Mouse (Mus musculus): ENCODE measurements around the gene Spdye4a. TPM values are rescaled to one million over a fixed set of nuclear protein-coding genes. Genes with fewer than 3 reads are reported as not detected.

Spdye4a gene
- total and polyA plus RNA-seq, 2 experiments from 2014 or later: not detected

DNA sequence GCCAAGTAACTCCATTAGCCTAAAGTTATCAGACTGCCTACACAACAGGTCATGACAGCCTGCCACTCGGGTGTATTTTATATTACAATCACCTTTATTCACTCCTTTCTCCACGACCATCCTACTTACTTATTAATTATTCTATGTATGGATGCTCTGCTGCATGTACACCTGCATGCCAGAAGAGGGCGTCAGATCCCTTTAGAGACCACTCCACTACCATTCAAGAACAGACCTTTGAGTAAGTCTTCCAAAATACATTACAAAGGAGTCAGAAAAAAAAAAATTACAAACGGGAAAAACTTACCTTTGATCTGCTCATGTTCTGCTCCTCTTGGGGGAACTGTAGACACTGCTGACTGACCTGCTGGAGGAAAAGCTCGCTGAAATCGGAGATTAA, 47.5 kb downstream of the Spdye4a start:
- Histone ChIP-seq H3K27ac (ENCODE audit: low read depth) (no peak overlapping the region), H3K9me3 (replicated peaks; ENCODE audit: control insufficient read depth, low read length) (0 out of 2 replicates have a peak, but pooled peaks cover 6% of the 10 kb centered on the region), H3K4me2 (ENCODE audit: low read depth, low read length) (peak overlapping the region; percentile 99; the same call in 1 of the 2 replicates), H3K27me3 (ENCODE audit: control insufficient read depth, insufficient read depth, low read length) (no peaks in the 10 kb centered on the region), H3K4me1 (ENCODE audit: control insufficient read depth, insufficient read depth) (0 out of 2 replicates have a peak, but pooled peaks cover 9% of the 10 kb centered on the region), H3K36me3 (replicated peaks; ENCODE audit: control insufficient read depth, insufficient read depth, low read length) (peaks cover 42% of the 10 kb centered on the region), H3K4me3 (ENCODE audit: low read depth, low read length) (peak overlapping the region; percentile 89; the same call in 1 of the 2 replicates), H3K9ac (replicated peaks; ENCODE audit: low read depth, low read length) (no peak overlapping the region)
- TF ChIP-seq CTCF (IDR thresholded peaks at IDR 0.05; ENCODE audit: low read depth): peak; percentile 35
- no peak for TF ChIP-seq EP300 (IDR thresholded peaks at IDR 0.05; ENCODE audit: low read depth)
- DNase-seq (ENCODE audit: low spot score): peak; percentile 36
- WGBS: 35% methylated on average over 6 of the region's 6 CpGs
- no peak for ATAC-seq (ENCODE audit: insufficient read depth, low read depth)

DNA sequence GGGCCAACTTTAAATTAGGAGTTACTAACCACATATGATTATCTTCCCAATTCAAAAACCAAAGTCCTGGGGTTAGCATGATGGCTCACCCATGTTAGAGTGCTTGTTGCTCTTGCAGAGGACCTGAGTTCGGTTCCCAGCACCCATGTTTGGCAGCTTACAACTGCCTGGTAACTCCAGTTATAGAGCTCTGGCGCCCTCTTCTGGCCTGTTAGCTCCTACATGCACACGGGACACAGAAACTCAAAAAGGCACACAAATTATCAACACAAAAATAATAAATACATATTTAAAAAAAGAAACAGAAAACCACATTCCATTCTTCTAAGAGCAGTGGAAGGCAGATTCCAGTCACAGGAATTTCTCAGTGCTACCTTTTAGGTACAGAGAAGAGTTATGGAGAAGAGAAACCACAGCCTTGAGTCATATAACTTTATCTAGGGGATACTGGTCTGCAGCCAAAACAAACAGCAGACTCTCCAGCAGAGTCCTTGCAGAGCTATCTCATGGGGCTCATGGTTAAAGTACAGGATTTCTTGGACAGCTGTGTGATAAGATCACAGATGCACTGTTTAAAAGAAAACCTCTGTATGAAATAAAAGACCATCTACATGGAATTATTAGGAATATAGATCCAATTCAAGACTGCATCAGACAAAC, 49.0 kb downstream of the Spdye4a start:
- ATAC-seq (ENCODE audit: insufficient read depth, low read depth) (no peak), DNase-seq (ENCODE audit: low spot score) (no peak)
- Histone ChIP-seq H3K36me3 (replicated peaks; ENCODE audit: control insufficient read depth, insufficient read depth, low read length) (peaks cover 57% of the 10 kb centered on the region), H3K4me2 (ENCODE audit: low read depth, low read length) (no peak overlapping the region), H3K27ac (ENCODE audit: low read depth) (no peak overlapping the region), H3K9me3 (replicated peaks; ENCODE audit: control insufficient read depth, low read length) (peaks cover 12% of the 10 kb centered on the region), H3K4me3 (ENCODE audit: low read depth, low read length) (no peak overlapping the region), H3K4me1 (ENCODE audit: control insufficient read depth, insufficient read depth) (0 out of 2 replicates have a peak, but pooled peaks cover 9% of the 10 kb centered on the region), H3K27me3 (ENCODE audit: control insufficient read depth, insufficient read depth, low read length) (no peaks in the 10 kb centered on the region), H3K9ac (replicated peaks; ENCODE audit: low read depth, low read length) (no peak overlapping the region)
- 86% methylated on average over 3 of the region's 3 CpGs for WGBS
- TF ChIP-seq EP300 (IDR thresholded peaks at IDR 0.05; ENCODE audit: low read depth): no peak
- no peak for TF ChIP-seq CTCF (IDR thresholded peaks at IDR 0.05; ENCODE audit: low read depth)

DNA sequence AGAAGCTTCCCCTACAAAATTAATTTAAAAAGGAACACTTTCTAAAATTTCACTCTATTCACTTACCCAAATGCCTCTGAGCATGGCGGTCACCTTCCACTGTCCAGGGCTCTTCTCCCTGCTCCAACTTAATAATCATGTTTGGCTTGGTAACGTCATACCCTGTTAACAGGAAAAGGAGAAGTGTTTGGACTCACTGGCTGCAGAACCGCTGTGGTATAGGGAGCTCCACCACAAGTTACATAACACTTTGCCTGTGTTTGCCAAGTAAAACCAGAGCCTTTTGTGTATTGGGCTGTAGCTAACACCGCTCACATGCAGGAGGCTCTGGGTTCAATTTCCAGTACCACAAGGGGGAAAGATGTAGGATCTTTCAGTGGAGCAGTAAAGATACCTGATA, 50.7 kb downstream of the Spdye4a start:
- no peak overlapping the region for H3K9ac ChIP-seq (replicated peaks; ENCODE audit: low read depth, low read length)
- H3K4me3 ChIP-seq (ENCODE audit: low read depth, low read length): no peak overlapping the region
- no peak for TF ChIP-seq EP300 (IDR thresholded peaks at IDR 0.05; ENCODE audit: low read depth)
- TF ChIP-seq CTCF (IDR thresholded peaks at IDR 0.05; ENCODE audit: low read depth): no peak
- no peak for ATAC-seq (ENCODE audit: insufficient read depth, low read depth)
- 93% methylated on average over 4 of the region's 4 CpGs for WGBS
- DNase-seq (ENCODE audit: low spot score): no peak
- no peak overlapping the region for H3K4me2 ChIP-seq (ENCODE audit: low read depth, low read length)
- H3K27ac ChIP-seq (ENCODE audit: low read depth): no peak overlapping the region
- H3K4me1 ChIP-seq (ENCODE audit: control insufficient read depth, insufficient read depth): 0 out of 2 replicates have a peak, but pooled peaks cover 9% of the 10 kb centered on the region
- H3K36me3 ChIP-seq (replicated peaks; ENCODE audit: control insufficient read depth, insufficient read depth, low read length): peaks cover 73% of the 10 kb centered on the region
- H3K27me3 ChIP-seq (ENCODE audit: control insufficient read depth, insufficient read depth, low read length): no peaks in the 10 kb centered on the region
- peaks cover 12% of the 10 kb centered on the region for H3K9me3 ChIP-seq (replicated peaks; ENCODE audit: control insufficient read depth, low read length)

Other genes starting within 250 kb of the Spdye4a start
- 23.3 and 25.2 TPM in 2 replicates for gene Rnf216, start 113.9 kb downstream of the Spdye4a start, total RNA-seq (2014; rRNA removed; ENCODE audit: low replicate concordance)
- gene Rnf216, start 113.9 kb downstream of the Spdye4a start, polyA plus RNA-seq (2015; fragmentation: Nextera tagmentation; extraction: Ambion mirVana): 17.1 and 17.7 TPM in 2 replicates
- gene Olfr718-ps1, start 79.3 kb downstream of the Spdye4a start, total RNA-seq (2014; rRNA removed; ENCODE audit: low replicate concordance): not detected in 2 replicates
- gene Olfr718-ps1, start 79.3 kb downstream of the Spdye4a start, polyA plus RNA-seq (2015; fragmentation: Nextera tagmentation; extraction: Ambion mirVana): 0.03 TPM in 1 of 2 replicates, not detected in the other
- gene Rbak, start 46.1 kb downstream of the Spdye4a start, total RNA-seq (2014; rRNA removed; ENCODE audit: low replicate concordance): 2.5 and 4.2 TPM in 2 replicates
- 4.2 and 5.2 TPM in 2 replicates for gene Rbak, start 46.1 kb downstream of the Spdye4a start, polyA plus RNA-seq (2015; fragmentation: Nextera tagmentation; extraction: Ambion mirVana)
- gene Spdye4b, start 45.9 kb downstream of the Spdye4a start, total RNA-seq (2014; rRNA removed; ENCODE audit: low replicate concordance): not detected in 2 replicates
- gene Spdye4b, start 45.9 kb downstream of the Spdye4a start, polyA plus RNA-seq (2015; fragmentation: Nextera tagmentation; extraction: Ambion mirVana): not detected in 2 replicates
- 7.8 and 12.1 TPM in 2 replicates for gene Zfp12, start 8.3 kb upstream of the Spdye4a start, total RNA-seq (2014; rRNA removed; ENCODE audit: low replicate concordance)
- 3.6 and 4.0 TPM in 2 replicates for gene Zfp12, start 8.3 kb upstream of the Spdye4a start, polyA plus RNA-seq (2015; fragmentation: Nextera tagmentation; extraction: Ambion mirVana)
- 7.0 and 8.2 TPM in 2 replicates for gene Zfp316, start 43.1 kb upstream of the Spdye4a start, total RNA-seq (2014; rRNA removed; ENCODE audit: low replicate concordance)
- 1.2 and 1.3 TPM in 2 replicates for gene Zfp316, start 43.1 kb upstream of the Spdye4a start, polyA plus RNA-seq (2015; fragmentation: Nextera tagmentation; extraction: Ambion mirVana)
- 3.3 TPM in 1 of 2 replicates, not detected in the other for gene Zfp853, start 66.7 kb upstream of the Spdye4a start, total RNA-seq (2014; rRNA removed; ENCODE audit: low replicate concordance)
- 0.04 TPM in 1 of 2 replicates, not detected in the other for gene Zfp853, start 66.7 kb upstream of the Spdye4a start, polyA plus RNA-seq (2015; fragmentation: Nextera tagmentation; extraction: Ambion mirVana)
- 34.3 and 45.3 TPM in 2 replicates for gene E130309D02Rik, start 88.5 kb upstream of the Spdye4a start, total RNA-seq (2014; rRNA removed; ENCODE audit: low replicate concordance)
- 15.4 and 15.8 TPM in 2 replicates for gene E130309D02Rik, start 88.5 kb upstream of the Spdye4a start, polyA plus RNA-seq (2015; fragmentation: Nextera tagmentation; extraction: Ambion mirVana)
- 56.0 and 104 TPM in 2 replicates for gene Zdhhc4, start 102.4 kb upstream of the Spdye4a start, total RNA-seq (2014; rRNA removed; ENCODE audit: low replicate concordance)
- 58.5 and 63.3 TPM in 2 replicates for gene Zdhhc4, start 102.4 kb upstream of the Spdye4a start, polyA plus RNA-seq (2015; fragmentation: Nextera tagmentation; extraction: Ambion mirVana)
- gene Grid2ip, start 130.4 kb upstream of the Spdye4a start, total RNA-seq (2014; rRNA removed; ENCODE audit: low replicate concordance): not detected in 2 replicates
- not detected in 2 replicates for gene Grid2ip, start 130.4 kb upstream of the Spdye4a start, polyA plus RNA-seq (2015; fragmentation: Nextera tagmentation; extraction: Ambion mirVana)
- 126 and 128 TPM in 2 replicates for gene Kdelr2, start 176.9 kb upstream of the Spdye4a start, total RNA-seq (2014; rRNA removed; ENCODE audit: low replicate concordance)
- 154 and 170 TPM in 2 replicates for gene Kdelr2, start 176.9 kb upstream of the Spdye4a start, polyA plus RNA-seq (2015; fragmentation: Nextera tagmentation; extraction: Ambion mirVana)
- gene Daglb, start 237.7 kb upstream of the Spdye4a start, total RNA-seq (2014; rRNA removed; ENCODE audit: low replicate concordance): 11.3 and 12.8 TPM in 2 replicates
- gene Daglb, start 237.7 kb upstream of the Spdye4a start, polyA plus RNA-seq (2015; fragmentation: Nextera tagmentation; extraction: Ambion mirVana): 7.9 and 8.0 TPM in 2 replicates

Data from heart, postnatal 0 days (tissue).